Mouse (Mus musculus) hindbrain, postnatal 0 days (tissue): ENCODE results near the gene Ceacam19. TPM values are rescaled to one million over a fixed set of nuclear protein-coding genes. Genes with fewer than 3 reads are reported as not detected.

Experiments used
- ATAC-seq: fragments of 200-750 bp; cut with Nextera tagmentation; 2 replicates; pipeline ENCODE4 v1.8.0; 2017; ENCODE audit warnings: mild to moderate bottlenecking, moderate TSS enrichment, moderate library complexity
- DNase-seq: peaks from one replicate; pipeline ENCODE4 v3.0.0-alpha.2; 2015; ENCODE audit warnings: low spot score
- H3K27ac ChIP-seq: fragments of 300-500 bp; sonication (generic); 2 replicates; pipeline ENCODE4 v1.5.1; 2014; ENCODE audit warnings: mild to moderate bottlenecking
- H3K27me3 ChIP-seq: fragments of 300-500 bp; sonication (generic); 2 replicates; pipeline ENCODE4 v1.6.1; 2014; ENCODE audit warnings: low read length, mixed read lengths; ENCODE audit not compliant: insufficient read depth
- H3K36me3 ChIP-seq: fragments of 300-500 bp; sonication (generic); 2 replicates; pipeline ENCODE4 v1.6.1; 2014; ENCODE audit warnings: low read length, mixed read lengths; ENCODE audit not compliant: insufficient read depth
- H3K4me1 ChIP-seq: fragments of 300-500 bp; sonication (generic); 2 replicates; pipeline ENCODE4 v1.6.1; 2014; ENCODE audit warnings: antibody characterized with exemption, low read length, mixed read lengths; ENCODE audit not compliant: insufficient read depth
- H3K4me2 ChIP-seq: fragments of 300-500 bp; sonication (generic); 2 replicates; pipeline ENCODE4 v1.6.1; 2014; ENCODE audit warnings: low read depth, mild to moderate bottlenecking, low read length, moderate library complexity, mixed read lengths
- H3K4me3 ChIP-seq: fragments of 300-500 bp; sonication (generic); 2 replicates; pipeline ENCODE4 v1.5.1; 2014; ENCODE audit warnings: low read length
- H3K9ac ChIP-seq: fragments of 300-500 bp; sonication (generic); replicated peaks from 2 replicates; pipeline ENCODE4 v1.6.1; 2014; ENCODE audit warnings: mild to moderate bottlenecking, low read length, moderate library complexity, mixed read lengths
- H3K9me3 ChIP-seq: fragments of 300-500 bp; sonication (generic); 2 replicates; pipeline ENCODE4 v1.6.1; 2016; ENCODE audit warnings: low read length, mixed read lengths
- CTCF ChIP-seq: IDR thresholded peaks from 2 replicates; pipeline ENCODE4 v1.5.1; 2016; ENCODE audit warnings: antibody characterized with exemption, control low read depth, low read depth
- WGBS: fragments of 180-500 bp; shearing (Covaris S2); extraction: QIAGEN DNeasy Blood & Tissue Kit; methylation state at CpG from one replicate; pipeline ENCODE4 v1.1.7; 2014; 5-methylcytosine and 5-hydroxymethylcytosine counted together
- polyA plus RNA-seq: library from polyadenylated mRNA; unstranded; fragments of >200 nt; fragmentation: Nextera tagmentation; extraction: Ambion mirVana; gene quantifications from 2 replicates; pipeline ENCODE4 v1.2.1, GENCODE M21; 2015
- total RNA-seq: library from RNA; depleted of rRNA; stranded (reverse); fragments of >200 nt; gene quantifications from 2 replicates; pipeline ENCODE4 v1.2.3, GENCODE M21; 2014

Ceacam19 gene
- total and polyA plus RNA-seq, 2 experiments from 2014 or later, result not detected

GRCm38 (mm10) chr7:19876781-19877425, 10.9 kb downstream of the Ceacam19 start:
- Histone ChIP-seq H3K4me3 (no peak overlapping the region), H3K36me3 (no peaks in the 10 kb centered on the region), H3K4me1 (no peaks in the 10 kb centered on the region), H3K9ac (no peak overlapping the region), H3K4me2 (no peak overlapping the region), H3K9me3 (no peaks in the 10 kb centered on the region), H3K27ac (no peak overlapping the region), H3K27me3 (no peaks in the 10 kb centered on the region)
- no peak for TF ChIP-seq CTCF
- DNase-seq, result no peak
- peak; percentile 24; the same call in 1 of the 2 replicates for ATAC-seq
- 65% methylated on average over 14 of the region's 14 CpGs for whole genome bisulfite sequencing

GRCm38 (mm10) chr7:19875948-19876682, 11.7 kb downstream of the Ceacam19 start:
- Histone ChIP-seq H3K9me3 (no peaks in the 10 kb centered on the region), H3K4me1 (no peaks in the 10 kb centered on the region), H3K27me3 (no peaks in the 10 kb centered on the region), H3K27ac (no peak overlapping the region), H3K36me3 (no peaks in the 10 kb centered on the region), H3K4me2 (no peak overlapping the region), H3K9ac (no peak overlapping the region), H3K4me3 (no peak overlapping the region)
- 52% methylated on average over 13 of the region's 13 CpGs for WGBS
- peak; percentile 84 for TF ChIP-seq CTCF
- ATAC-seq, result peak; percentile 63
- peak; percentile 72 for DNase-seq

GRCm38 (mm10) chr7:19871943-19872601, 15.7 kb downstream of the Ceacam19 start:
- peak; percentile 16 for DNase-seq
- Histone ChIP-seq H3K4me1 (no peaks in the 10 kb centered on the region), H3K4me3 (no peak overlapping the region), H3K9me3 (no peaks in the 10 kb centered on the region), H3K27me3 (no peaks in the 10 kb centered on the region), H3K9ac (no peak overlapping the region), H3K27ac (no peak overlapping the region), H3K4me2 (no peak overlapping the region), H3K36me3 (no peaks in the 10 kb centered on the region)
- no peak for ATAC-seq
- peak; percentile 52 for TF ChIP-seq CTCF
- WGBS, result 49% methylated on average over 5 of the region's 5 CpGs

GRCm38 (mm10) chr7:19871137-19871621, 16.6 kb downstream of the Ceacam19 start:
- no peak for ATAC-seq
- 64% methylated on average over 10 of the region's 10 CpGs for WGBS

GRCm38 (mm10) chr7:19867751-19868399, 19.9 kb downstream of the Ceacam19 start:
- Histone ChIP-seq H3K27me3 (no peaks in the 10 kb centered on the region), H3K9ac (no peak overlapping the region), H3K36me3 (no peaks in the 10 kb centered on the region), H3K27ac (no peak overlapping the region), H3K4me1 (no peaks in the 10 kb centered on the region), H3K4me2 (no peak overlapping the region), H3K9me3 (no peaks in the 10 kb centered on the region), H3K4me3 (no peak overlapping the region)
- DNase-seq (no peak), ATAC-seq (no peak)
- TF ChIP-seq CTCF, result no peak
- WGBS, result 89% methylated on average over 16 of the region's 16 CpGs

More at GRCm38 (mm10) chr7:19871137-19871621, 16.6 kb downstream of the Ceacam19 start:
- Histone ChIP-seq H3K9me3 (no peaks in the 10 kb centered on the region), H3K36me3 (no peaks in the 10 kb centered on the region), H3K4me1 (no peaks in the 10 kb centered on the region), H3K27ac (no peak overlapping the region), H3K4me2 (no peak overlapping the region), H3K9ac (no peak overlapping the region), H3K4me3 (no peak overlapping the region), H3K27me3 (no peaks in the 10 kb centered on the region)
- DNase-seq, result no peak
- no peak for TF ChIP-seq CTCF

- Histone ChIP-seq H3K9ac (no peak overlapping the region), H3K36me3 (no peaks in the 10 kb centered on the region), H3K9me3 (no peaks in the 10 kb centered on the region), H3K27me3 (no peaks in the 10 kb centered on the region), H3K4me3 (no peak overlapping the region), H3K4me2 (no peak overlapping the region), H3K4me1 (no peaks in the 10 kb centered on the region), H3K27ac (no peak overlapping the region)
- no peak for ATAC-seq
- DNase-seq, result no peak
- no peak for TF ChIP-seq CTCF
- 88% methylated on average over 6 of the region's 6 CpGs for WGBS
Observed at GRCm38 (mm10) chr7:19866490-19866889, 21.3 kb downstream of the Ceacam19 start.
